Mouse (Mus musculus) erythroblast, adult 5-6 weeks (primary cell): Measurements from ENCODE around the gene Tle2. TPM values are rescaled to one million over a fixed set of nuclear protein-coding genes. Genes with fewer than 3 reads are reported as not detected.

Experiments used
- ATAC-seq: replicated peaks from 2 replicates; pipeline ENCODE4 v1.8.0; 2016; ENCODE audit warnings: moderate number of reproducible peaks, mild to moderate bottlenecking, moderate TSS enrichment, inconsistent platforms; ENCODE audit not compliant: poor library complexity, low FRiP score, severe bottlenecking
- total RNA-seq, 2 experiments: library from RNA; stranded (forward) in 1 of 2; stranded (reverse) in 1 of 2; fragments of 150-400 nt in 1 of 2; fragments of 200-764, 138-1000 nt in 1 of 2; gene quantifications; 2 replicates each; pipeline versions ENCODE4 v1.2.3 to v1.2.4; 2015 to 2017; ENCODE audit warnings: low replicate concordance in 2 of 2

Gene Tle2
- total RNA-seq, 2 experiments from 2014 or later, result not detected

- peak; percentile 87 for ATAC-seq
These were observed 59.1 kb downstream of the Tle2 start for GRCm38 (mm10) chr10:81633253-81634099.

- no peak for ATAC-seq
These were observed 62.0 kb downstream of the Tle2 start for GRCm38 (mm10) chr10:81636338-81636737.

- ATAC-seq, result no peak
These were observed 63.7 kb downstream of the Tle2 start for GRCm38 (mm10) chr10:81638101-81638500.

Other genes with a start within 250 kb of the Tle2 start
- not detected in 2 replicates for gene Tbxa2r, start 245.8 kb upstream of the Tle2 start, total RNA-seq (2015; ENCODE audit: low replicate concordance)
- gene Tbxa2r, start 245.8 kb upstream of the Tle2 start, total RNA-seq (2017; ENCODE audit: low replicate concordance), result not detected in 2 replicates
- gene Gipc3, start 231.3 kb upstream of the Tle2 start, total RNA-seq (2015; ENCODE audit: low replicate concordance), result not detected in 2 replicates
- not detected in 2 replicates for gene Gipc3, start 231.3 kb upstream of the Tle2 start, total RNA-seq (2017; ENCODE audit: low replicate concordance)
- 9.2 and 14.6 TPM in 2 replicates for gene Hmg20b, start 224.1 kb upstream of the Tle2 start, total RNA-seq (2015; ENCODE audit: low replicate concordance)
- 14.1 and 30.2 TPM in 2 replicates for gene Hmg20b, start 224.1 kb upstream of the Tle2 start, total RNA-seq (2017; ENCODE audit: low replicate concordance)
- 1.9 and 2.5 TPM in 2 replicates for gene Mfsd12, start 217.1 kb upstream of the Tle2 start, total RNA-seq (2015; ENCODE audit: low replicate concordance)
- gene Mfsd12, start 217.1 kb upstream of the Tle2 start, total RNA-seq (2017; ENCODE audit: low replicate concordance), result 8.7 and 10.6 TPM in 2 replicates
- 15.6 and 27.0 TPM in 2 replicates for gene 4930404N11Rik, start 208.7 kb upstream of the Tle2 start, total RNA-seq (2015; ENCODE audit: low replicate concordance)
- 35.7 and 41.5 TPM in 2 replicates for gene 4930404N11Rik, start 208.7 kb upstream of the Tle2 start, total RNA-seq (2017; ENCODE audit: low replicate concordance)
- 286 and 325 TPM in 2 replicates for gene Fzr1, start 196.0 kb upstream of the Tle2 start, total RNA-seq (2015; ENCODE audit: low replicate concordance)
- gene Fzr1, start 196.0 kb upstream of the Tle2 start, total RNA-seq (2017; ENCODE audit: low replicate concordance), result 463 and 486 TPM in 2 replicates
- 10.4 and 11.7 TPM in 2 replicates for gene Dohh, start 190.1 kb upstream of the Tle2 start, total RNA-seq (2015; ENCODE audit: low replicate concordance)
- gene Dohh, start 190.1 kb upstream of the Tle2 start, total RNA-seq (2017; ENCODE audit: low replicate concordance), result 32.5 and 33.7 TPM in 2 replicates
- 2.5 and 3.7 TPM in 2 replicates for gene Gm48551, start 190.1 kb upstream of the Tle2 start, total RNA-seq (2015; ENCODE audit: low replicate concordance)
- gene Gm48551, start 190.1 kb upstream of the Tle2 start, total RNA-seq (2017; ENCODE audit: low replicate concordance), result 1.3 TPM in 1 of 2 replicates, not detected in the other
- gene Gm48552, start 185.6 kb upstream of the Tle2 start, total RNA-seq (2015; ENCODE audit: low replicate concordance), result not detected in 2 replicates
- gene Gm48552, start 185.6 kb upstream of the Tle2 start, total RNA-seq (2017; ENCODE audit: low replicate concordance), result 5.6 TPM in 1 of 2 replicates, not detected in the other
- gene Smim24, start 181.5 kb upstream of the Tle2 start, total RNA-seq (2015; ENCODE audit: low replicate concordance), result 5.4 TPM in 1 of 2 replicates, not detected in the other
- gene Smim24, start 181.5 kb upstream of the Tle2 start, total RNA-seq (2017; ENCODE audit: low replicate concordance), result 1.8 and 3.8 TPM in 2 replicates
- 13.4 and 23.8 TPM in 2 replicates for gene Nfic, start 118.9 kb upstream of the Tle2 start, total RNA-seq (2015; ENCODE audit: low replicate concordance)
- 0.84 and 8.2 TPM in 2 replicates for gene Nfic, start 118.9 kb upstream of the Tle2 start, total RNA-seq (2017; ENCODE audit: low replicate concordance)
- gene Celf5, start 91.9 kb upstream of the Tle2 start, total RNA-seq (2015; ENCODE audit: low replicate concordance), result not detected in 2 replicates
- gene Celf5, start 91.9 kb upstream of the Tle2 start, total RNA-seq (2017; ENCODE audit: low replicate concordance), result 0.68 TPM in 1 of 2 replicates, not detected in the other
- gene Ncln, start 78.2 kb upstream of the Tle2 start, total RNA-seq (2015; ENCODE audit: low replicate concordance), result 8.1 and 46.4 TPM in 2 replicates
- gene Ncln, start 78.2 kb upstream of the Tle2 start, total RNA-seq (2017; ENCODE audit: low replicate concordance), result 10.8 and 12.8 TPM in 2 replicates
- gene S1pr4, start 74.4 kb upstream of the Tle2 start, total RNA-seq (2015; ENCODE audit: low replicate concordance), result 2.9 and 4.6 TPM in 2 replicates
- 2.1 and 6.0 TPM in 2 replicates for gene S1pr4, start 74.4 kb upstream of the Tle2 start, total RNA-seq (2017; ENCODE audit: low replicate concordance)
- 2.1 and 12.1 TPM in 2 replicates for gene Gna15, start 50.3 kb upstream of the Tle2 start, total RNA-seq (2015; ENCODE audit: low replicate concordance)
- 6.3 and 14.8 TPM in 2 replicates for gene Gna15, start 50.3 kb upstream of the Tle2 start, total RNA-seq (2017; ENCODE audit: low replicate concordance)
- gene Gna11, start 29.4 kb upstream of the Tle2 start, total RNA-seq (2015; ENCODE audit: low replicate concordance), result 1.9 and 2.1 TPM in 2 replicates
- gene Gna11, start 29.4 kb upstream of the Tle2 start, total RNA-seq (2017; ENCODE audit: low replicate concordance), result 5.9 and 10.9 TPM in 2 replicates
- 68.5 and 77.8 TPM in 2 replicates for gene Aes, start 15.1 kb upstream of the Tle2 start, total RNA-seq (2015; ENCODE audit: low replicate concordance)
- 31.4 and 81.9 TPM in 2 replicates for gene Aes, start 15.1 kb upstream of the Tle2 start, total RNA-seq (2017; ENCODE audit: low replicate concordance)
- gene Tle6, start 26.5 kb downstream of the Tle2 start, total RNA-seq (2015; ENCODE audit: low replicate concordance), result 1.7 and 2.7 TPM in 2 replicates
- not detected in 2 replicates for gene Tle6, start 26.5 kb downstream of the Tle2 start, total RNA-seq (2017; ENCODE audit: low replicate concordance)
- 2.9 and 6.0 TPM in 2 replicates for gene BC025920, start 31.7 kb downstream of the Tle2 start, total RNA-seq (2015; ENCODE audit: low replicate concordance)
- gene BC025920, start 31.7 kb downstream of the Tle2 start, total RNA-seq (2017; ENCODE audit: low replicate concordance), result 2.0 and 8.8 TPM in 2 replicates
- 0.63 and 0.96 TPM in 2 replicates for gene Sirt6, start 53.2 kb downstream of the Tle2 start, total RNA-seq (2015; ENCODE audit: low replicate concordance)
- 0.56 and 3.7 TPM in 2 replicates for gene Sirt6, start 53.2 kb downstream of the Tle2 start, total RNA-seq (2017; ENCODE audit: low replicate concordance)
- not detected in 2 replicates for gene Ankrd24, start 54.0 kb downstream of the Tle2 start, total RNA-seq (2015; ENCODE audit: low replicate concordance)
- 0.28 and 1.1 TPM in 2 replicates for gene Ankrd24, start 54.0 kb downstream of the Tle2 start, total RNA-seq (2017; ENCODE audit: low replicate concordance)
- 0.63 and 1.9 TPM in 2 replicates for gene Gm10778, start 74.5 kb downstream of the Tle2 start, total RNA-seq (2015; ENCODE audit: low replicate concordance)
- 1.4 TPM in 1 of 2 replicates, not detected in the other for gene Gm10778, start 74.5 kb downstream of the Tle2 start, total RNA-seq (2017; ENCODE audit: low replicate concordance)
- gene Zfp433, start 130.3 kb downstream of the Tle2 start, total RNA-seq (2015; ENCODE audit: low replicate concordance), result 6.3 TPM in 1 of 2 replicates, not detected in the other
- gene Zfp433, start 130.3 kb downstream of the Tle2 start, total RNA-seq (2017; ENCODE audit: low replicate concordance), result 1.2 and 5.4 TPM in 2 replicates
- gene Gm3055, start 196.6 kb downstream of the Tle2 start, total RNA-seq (2015; ENCODE audit: low replicate concordance), result not detected in 2 replicates
- 0.34 and 1.4 TPM in 2 replicates for gene Gm3055, start 196.6 kb downstream of the Tle2 start, total RNA-seq (2017; ENCODE audit: low replicate concordance)
- gene Gm4767, start 237.6 kb downstream of the Tle2 start, total RNA-seq (2015; ENCODE audit: low replicate concordance), result 1.5 and 1.9 TPM in 2 replicates
- gene Gm4767, start 237.6 kb downstream of the Tle2 start, total RNA-seq (2017; ENCODE audit: low replicate concordance), result 1.6 TPM in 1 of 2 replicates, not detected in the other